Mouse (Mus musculus) lung, postnatal 25 days (tissue): Measurements from ENCODE around the gene Ssh2.

Experiments used
- DNase-seq: peaks from one replicate; pipeline ENCODE4 v3.0.0; 2022; ENCODE audit warnings: low spot score

Gene Ssh2

GRCm38 (mm10) chr11:77215951-77216760, at the start of gene Ssh2:
TSS of gene Ssh2 (plus strand) at chr11:77216287.
- DNase-seq: peak; percentile 76

- DNase-seq: no peak
Measured at GRCm38 (mm10) chr11:77173731-77174130, 42.4 kb upstream of the Ssh2 start.

GRCm38 (mm10) chr11:77174531-77174930, 41.6 kb upstream of the Ssh2 start:
- DNase-seq: no peak

- DNase-seq: no peak
Measured at GRCm38 (mm10) chr11:77179771-77180170, 36.3 kb upstream of the Ssh2 start.

GRCm38 (mm10) chr11:77180886-77181285, 35.2 kb upstream of the Ssh2 start:
- DNase-seq: no peak

- no peak for DNase-seq
Measured at GRCm38 (mm10) chr11:77181528-77181927, 34.6 kb upstream of the Ssh2 start.

- no peak for DNase-seq
Measured at GRCm38 (mm10) chr11:77182041-77182440, 34.0 kb upstream of the Ssh2 start.

- no peak for DNase-seq
Measured at GRCm38 (mm10) chr11:77182616-77183015, 33.5 kb upstream of the Ssh2 start.

- DNase-seq: peak; percentile 18
Measured at GRCm38 (mm10) chr11:77184926-77185325, 31.2 kb upstream of the Ssh2 start.

GRCm38 (mm10) chr11:77188868-77189267, 27.2 kb upstream of the Ssh2 start, which contains the start of gene Efcab5:
TSS of gene Efcab5 (minus strand) at chr11:77188968.
- no peak for DNase-seq

- DNase-seq: no peak
Measured at GRCm38 (mm10) chr11:77193410-77193809, 22.7 kb upstream of the Ssh2 start.

- no peak for DNase-seq
Measured at GRCm38 (mm10) chr11:77193941-77194553, 22.0 kb upstream of the Ssh2 start.

GRCm38 (mm10) chr11:77194762-77195161, 21.3 kb upstream of the Ssh2 start:
- no peak for DNase-seq

GRCm38 (mm10) chr11:77195360-77196109, 20.6 kb upstream of the Ssh2 start:
- no peak for DNase-seq

- DNase-seq: peak; percentile 62
Measured at GRCm38 (mm10) chr11:77196181-77197143, 19.6 kb upstream of the Ssh2 start.

- DNase-seq: no peak
Measured at GRCm38 (mm10) chr11:77199636-77200035, 16.5 kb upstream of the Ssh2 start.

- no peak for DNase-seq
Measured at GRCm38 (mm10) chr11:77200703-77201102, 15.4 kb upstream of the Ssh2 start.

- no peak for DNase-seq
Measured at GRCm38 (mm10) chr11:77214142-77214692, 1.9 kb upstream of the Ssh2 start.

GRCm38 (mm10) chr11:77214755-77215154, 1.3 kb upstream of the Ssh2 start:
- peak; percentile 83 for DNase-seq

GRCm38 (mm10) chr11:77215483-77215882, 604 bp upstream of the Ssh2 start:
- DNase-seq: no peak

GRCm38 (mm10) chr11:77216761-77217130, 659 bp downstream of the Ssh2 start:
- no peak for DNase-seq
